Mouse (Mus musculus): ENCODE data around the gene Cntfr. TPM values are rescaled to one million over a fixed set of nuclear protein-coding genes. Genes with fewer than 3 reads are reported as not detected.
"Not testable (repeated sequence)": the region's sequence is repeated elsewhere in the genome, so short reads cannot be mapped to it uniquely, and the experiment has no call there.

The Cntfr gene
- polyA plus RNA-seq, 1 experiment from 2014 or later: 51.6 TPM

DNA sequence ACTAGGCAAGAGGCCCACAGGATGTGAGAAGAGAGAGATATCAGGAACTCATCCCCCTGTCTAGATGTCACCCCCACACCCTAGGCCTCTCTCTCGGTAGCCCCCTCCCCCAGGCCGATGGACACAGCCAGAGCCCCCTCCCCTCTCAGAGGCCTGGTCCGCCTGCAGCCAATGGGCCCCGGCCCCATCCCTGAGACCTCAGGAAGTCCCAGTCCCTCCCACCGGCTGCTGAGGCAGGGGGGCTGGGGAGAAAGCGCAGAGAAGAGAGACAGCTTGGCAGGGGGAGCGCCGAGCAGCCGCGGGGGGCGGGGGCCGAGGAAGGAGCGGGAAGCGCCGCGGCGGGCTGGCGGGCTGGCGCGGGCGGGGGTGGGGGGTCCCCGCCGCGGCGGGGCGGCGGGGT is 13.6 kb downstream of the Cntfr start:
- H3K4me3 ChIP-seq: peak overlapping the region; percentile 43
- DNase-seq (ENCODE audit: low spot score): not testable (repeated sequence)

GRCm38 (mm10) chr4:41682789-41683188 is 14.1 kb downstream of the Cntfr start:
- no peak for DNase-seq (ENCODE audit: low spot score)
- Histone ChIP-seq H3K27me3 (ENCODE audit: insufficient read depth, poor library complexity, severe bottlenecking) (no peaks in the 10 kb centered on the region), H3K4me1 (replicated peaks) (peaks cover 72% of the 10 kb centered on the region), H3K9me3 (no peaks in the 10 kb centered on the region), H3K36me3 (peaks cover 54% of the 10 kb centered on the region), H3K4me3 (peak overlapping the region; percentile 43), H3K27ac (peak overlapping the region; percentile 88)
- 25% methylated on average over 6 of the region's 6 CpGs for WGBS

More for the DNA sequence above, 13.6 kb downstream of the Cntfr start:
- 0% methylated on average over 1 of the region's 27 CpGs for WGBS
- Histone ChIP-seq H3K36me3 (peaks cover 51% of the 10 kb centered on the region), H3K4me1 (replicated peaks) (peaks cover 67% of the 10 kb centered on the region), H3K27ac (peak overlapping the region; percentile 88)
- H3K27me3 ChIP-seq (ENCODE audit: insufficient read depth, poor library complexity, severe bottlenecking); H3K9me3 ChIP-seq: not testable (repeated sequence)

GRCm38 (mm10) chr4:41681947-41682346 is 14.9 kb downstream of the Cntfr start:
- H3K4me1 ChIP-seq (replicated peaks): peaks cover 80% of the 10 kb centered on the region
- peak overlapping the region; percentile 88 for H3K27ac ChIP-seq

DNA sequence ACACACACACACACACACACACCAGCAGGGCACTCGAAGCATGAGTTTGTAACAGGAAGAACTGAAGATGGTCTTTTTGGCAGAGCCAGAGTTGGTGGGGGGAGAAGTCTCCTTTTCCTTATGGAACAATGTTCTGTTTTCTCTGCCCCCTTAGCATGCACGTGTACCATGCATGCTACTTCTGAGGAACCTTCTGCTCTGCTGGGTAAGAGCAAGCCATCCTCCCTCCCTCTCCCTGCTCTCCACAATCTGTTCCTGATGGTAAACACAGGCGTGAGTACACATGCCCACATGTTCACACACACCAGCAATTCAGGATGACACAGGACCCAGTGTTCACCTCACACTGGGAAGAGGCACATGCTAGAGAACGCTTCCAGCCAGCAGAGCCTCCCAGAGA is 15.7 kb downstream of the Cntfr start:
- DNase-seq (ENCODE audit: low spot score): no peak
- WGBS: 71% methylated on average over 4 of the region's 4 CpGs

More at GRCm38 (mm10) chr4:41681947-41682346, 14.9 kb downstream of the Cntfr start:
- Histone ChIP-seq H3K9me3 (no peaks in the 10 kb centered on the region), H3K27me3 (ENCODE audit: insufficient read depth, poor library complexity, severe bottlenecking) (0 out of 2 replicates have a peak, but pooled peaks cover 4% of the 10 kb centered on the region), H3K4me3 (peak overlapping the region; percentile 43; the same call in 1 of the 2 replicates), H3K36me3 (peaks cover 58% of the 10 kb centered on the region)
- 76% methylated on average over 10 of the region's 10 CpGs for WGBS
- no peak for DNase-seq (ENCODE audit: low spot score)

GRCm38 (mm10) chr4:41679291-41679690 is 17.6 kb downstream of the Cntfr start:
- WGBS: 82% methylated on average over 1 of the region's 2 CpGs
- peaks cover 79% of the 10 kb centered on the region for H3K36me3 ChIP-seq

More for the DNA sequence above, 15.7 kb downstream of the Cntfr start:
- H3K4me1 ChIP-seq (replicated peaks): peaks cover 80% of the 10 kb centered on the region
- H3K27me3 ChIP-seq (ENCODE audit: insufficient read depth, poor library complexity, severe bottlenecking): 0 out of 2 replicates have a peak, but pooled peaks cover 6% of the 10 kb centered on the region
- H3K4me3 ChIP-seq: no peak overlapping the region
- H3K36me3 ChIP-seq: peaks cover 60% of the 10 kb centered on the region
- H3K27ac ChIP-seq: peak overlapping the region; percentile 47
- H3K9me3 ChIP-seq: no peaks in the 10 kb centered on the region

DNA sequence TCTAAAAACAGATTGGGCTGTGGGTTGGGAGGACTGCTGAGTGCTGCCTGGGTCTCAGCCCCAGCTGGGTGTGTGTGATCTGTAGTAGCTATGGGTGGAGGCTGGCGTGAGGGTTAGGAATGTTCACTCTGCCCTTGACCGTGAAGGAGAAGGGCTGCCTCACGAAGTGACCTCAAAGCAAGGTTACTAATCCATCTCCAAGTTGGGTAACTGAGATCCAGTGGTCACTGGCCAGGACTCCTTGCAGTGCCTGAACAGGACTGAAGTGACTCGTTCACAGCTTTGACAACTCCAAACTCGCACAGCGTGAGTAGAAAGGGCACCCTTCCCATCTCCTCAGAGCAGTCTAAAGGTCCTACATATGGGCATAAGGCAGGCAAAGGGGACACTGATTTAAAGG is 18.0 kb downstream of the Cntfr start:
- Histone ChIP-seq H3K27me3 (ENCODE audit: insufficient read depth, poor library complexity, severe bottlenecking) (0 out of 2 replicates have a peak, but pooled peaks cover 10% of the 10 kb centered on the region), H3K27ac (peak overlapping the region; percentile 67), H3K4me3 (no peak overlapping the region; the same call in 1 of the 2 replicates), H3K4me1 (replicated peaks) (peaks cover 84% of the 10 kb centered on the region), H3K36me3 (peaks cover 83% of the 10 kb centered on the region), H3K9me3 (no peaks in the 10 kb centered on the region)
- 74% methylated on average over 6 of the region's 6 CpGs for WGBS
- DNase-seq (ENCODE audit: low spot score): no peak

More at GRCm38 (mm10) chr4:41679291-41679690, 17.6 kb downstream of the Cntfr start:
- peaks cover 84% of the 10 kb centered on the region for H3K4me1 ChIP-seq (replicated peaks)
- H3K27ac ChIP-seq: peak overlapping the region; percentile 67
- 0 out of 2 replicates have a peak, but pooled peaks cover 10% of the 10 kb centered on the region for H3K27me3 ChIP-seq (ENCODE audit: insufficient read depth, poor library complexity, severe bottlenecking)
- peak overlapping the region; percentile 9; the same call in 1 of the 2 replicates for H3K4me3 ChIP-seq
- H3K9me3 ChIP-seq: no peaks in the 10 kb centered on the region
- DNase-seq (ENCODE audit: low spot score): peak; percentile 14

GRCm38 (mm10) chr4:41677006-41677629 is 19.8 kb downstream of the Cntfr start:
- Histone ChIP-seq H3K4me1 (replicated peaks) (peaks cover 92% of the 10 kb centered on the region), H3K27ac (peak overlapping the region; percentile 70), H3K9me3 (no peaks in the 10 kb centered on the region), H3K36me3 (peaks cover 92% of the 10 kb centered on the region), H3K27me3 (ENCODE audit: insufficient read depth, poor library complexity, severe bottlenecking) (0 out of 2 replicates have a peak, but pooled peaks cover 10% of the 10 kb centered on the region), H3K4me3 (no peak overlapping the region)
- peak; percentile 7 for DNase-seq (ENCODE audit: low spot score)
- WGBS: 55% methylated on average over 13 of the region's 13 CpGs

- Histone ChIP-seq H3K4me1 (replicated peaks) (peaks cover 94% of the 10 kb centered on the region), H3K27me3 (ENCODE audit: insufficient read depth, poor library complexity, severe bottlenecking) (0 out of 2 replicates have a peak, but pooled peaks cover 10% of the 10 kb centered on the region), H3K27ac (peak overlapping the region; percentile 70), H3K4me3 (no peak overlapping the region), H3K9me3 (no peaks in the 10 kb centered on the region), H3K36me3 (peaks cover 94% of the 10 kb centered on the region)
- no peak for DNase-seq (ENCODE audit: low spot score)
- 80% methylated on average over 17 of the region's 17 CpGs for WGBS
Measured at GRCm38 (mm10) chr4:41676248-41677005, 20.5 kb downstream of the Cntfr start.

DNA sequence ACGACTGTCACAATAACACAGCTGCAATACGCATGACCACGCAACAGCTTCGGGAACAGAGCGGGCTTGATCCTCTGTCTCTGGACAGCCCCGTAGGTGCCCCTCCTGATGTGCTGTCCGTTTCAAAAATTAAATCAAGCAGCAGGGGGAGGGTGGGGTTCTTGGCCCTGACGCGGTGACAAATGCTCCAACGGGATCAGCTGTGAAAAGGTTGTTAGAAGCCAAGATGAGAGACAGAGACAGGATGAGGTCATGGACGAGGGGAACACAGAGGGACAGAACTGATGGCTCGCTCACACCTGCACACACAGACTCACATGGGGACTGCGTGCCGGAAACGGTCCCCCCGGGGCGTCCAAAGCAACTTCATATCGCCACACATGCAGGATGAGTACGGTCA is 23.7 kb downstream of the Cntfr start:
- Histone ChIP-seq H3K9me3 (no peaks in the 10 kb centered on the region), H3K27me3 (ENCODE audit: insufficient read depth, poor library complexity, severe bottlenecking) (0 out of 2 replicates have a peak, but pooled peaks cover 15% of the 10 kb centered on the region), H3K27ac (peak overlapping the region; percentile 84), H3K36me3 (peaks cover 97% of the 10 kb centered on the region), H3K4me1 (replicated peaks) (peaks cover 80% of the 10 kb centered on the region), H3K4me3 (no peak overlapping the region)
- peak; percentile 12 for DNase-seq (ENCODE audit: low spot score)
- 60% methylated on average over 19 of the region's 19 CpGs for WGBS

- Histone ChIP-seq H3K27ac (peak overlapping the region; percentile 84), H3K27me3 (ENCODE audit: insufficient read depth, poor library complexity, severe bottlenecking) (0 out of 2 replicates have a peak, but pooled peaks cover 15% of the 10 kb centered on the region), H3K36me3 (peaks cover 99% of the 10 kb centered on the region), H3K4me1 (replicated peaks) (peaks cover 74% of the 10 kb centered on the region), H3K9me3 (no peaks in the 10 kb centered on the region), H3K4me3 (peak overlapping the region; percentile 20)
- 31% methylated on average over 8 of the region's 8 CpGs for WGBS
- DNase-seq (ENCODE audit: low spot score): peak; percentile 20
Measured at GRCm38 (mm10) chr4:41672522-41672963, 24.3 kb downstream of the Cntfr start.

DNA sequence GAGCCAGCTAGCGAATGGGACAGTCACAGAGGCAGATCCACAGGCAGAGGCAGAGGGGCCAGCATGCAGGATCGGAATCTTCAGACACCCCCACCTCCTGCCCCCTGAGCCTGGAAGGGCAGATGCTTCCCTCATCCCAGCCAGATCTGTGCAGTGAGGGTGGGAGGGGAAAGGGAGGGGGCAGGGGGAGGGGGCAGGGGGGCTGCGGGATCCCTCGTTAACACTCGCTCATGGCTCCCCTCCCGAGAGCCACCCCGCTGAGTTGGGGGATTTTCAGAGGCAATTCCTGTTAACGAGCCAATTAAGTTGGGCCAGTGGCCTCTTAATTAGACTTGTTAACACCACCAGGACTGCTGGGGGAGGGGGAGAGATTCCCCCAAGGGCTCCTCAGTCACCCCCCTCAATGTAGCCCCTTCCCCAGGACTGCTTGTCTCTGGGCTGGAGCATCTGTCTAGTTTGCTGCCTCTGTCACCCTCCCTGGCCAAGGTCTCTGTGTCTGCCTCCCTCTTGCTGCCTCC is 24.9 kb downstream of the Cntfr start:
- Histone ChIP-seq H3K27me3 (ENCODE audit: insufficient read depth, poor library complexity, severe bottlenecking) (0 out of 2 replicates have a peak, but pooled peaks cover 11% of the 10 kb centered on the region), H3K9me3 (no peaks in the 10 kb centered on the region), H3K4me3 (peak overlapping the region; percentile 20), H3K36me3 (peaks cover 99% of the 10 kb centered on the region), H3K27ac (peak overlapping the region; percentile 84), H3K4me1 (replicated peaks) (peaks cover 71% of the 10 kb centered on the region)
- no peak for DNase-seq (ENCODE audit: low spot score)
- WGBS: 16% methylated on average over 8 of the region's 8 CpGs

DNA sequence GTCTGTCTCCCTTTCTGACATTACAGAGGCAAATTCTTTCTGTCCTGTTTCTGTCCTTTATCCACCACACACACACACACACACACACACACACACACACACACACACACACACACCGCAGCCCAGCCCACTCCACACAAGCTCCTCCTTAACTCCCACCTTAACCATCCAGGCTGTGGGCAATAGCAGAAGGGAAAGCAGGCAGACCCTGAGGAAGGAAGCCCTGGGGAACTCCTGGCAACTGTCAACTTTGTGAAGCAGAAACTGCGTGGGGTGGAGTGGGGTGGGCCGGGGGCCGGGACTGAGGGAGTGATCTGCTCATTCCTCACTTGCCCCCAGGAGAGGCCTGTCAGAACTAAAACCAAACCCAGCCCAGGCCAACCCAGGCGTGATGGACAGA is 25.4 kb downstream of the Cntfr start:
- H3K27ac ChIP-seq: peak overlapping the region; percentile 84
- H3K9me3 ChIP-seq: no peaks in the 10 kb centered on the region

More for the DNA sequence above, 25.4 kb downstream of the Cntfr start:
- DNase-seq (ENCODE audit: low spot score): no peak
- 0 out of 2 replicates have a peak, but pooled peaks cover 9% of the 10 kb centered on the region for H3K27me3 ChIP-seq (ENCODE audit: insufficient read depth, poor library complexity, severe bottlenecking)
- H3K4me3 ChIP-seq: 0 out of 2 replicates have a peak overlapping the region, but pooled peaks have one; percentile 20
- peaks cover 99% of the 10 kb centered on the region for H3K36me3 ChIP-seq
- 51% methylated on average over 5 of the region's 5 CpGs for WGBS
- H3K4me1 ChIP-seq (replicated peaks): peaks cover 71% of the 10 kb centered on the region

All from hindbrain, embryonic 10.5 days (tissue).